Mouse (Mus musculus): Measurements from ENCODE around the gene Gstm7.
"Not testable (repeated sequence)": the region's sequence is repeated elsewhere in the genome, so short reads cannot be mapped to it uniquely, and the experiment has no call there.

The Gstm7 gene

GRCm38 (mm10) chr3:107931670-107932069 is at the start of gene Gstm7:
Gene Gstm7 (minus strand): TSS chr3:107931817.
- peak; percentile 99 for DNase-seq

GRCm38 (mm10) chr3:107981261-107981660 is 49.6 kb upstream of the Gstm7 start:
- DNase-seq: no peak

DNA sequence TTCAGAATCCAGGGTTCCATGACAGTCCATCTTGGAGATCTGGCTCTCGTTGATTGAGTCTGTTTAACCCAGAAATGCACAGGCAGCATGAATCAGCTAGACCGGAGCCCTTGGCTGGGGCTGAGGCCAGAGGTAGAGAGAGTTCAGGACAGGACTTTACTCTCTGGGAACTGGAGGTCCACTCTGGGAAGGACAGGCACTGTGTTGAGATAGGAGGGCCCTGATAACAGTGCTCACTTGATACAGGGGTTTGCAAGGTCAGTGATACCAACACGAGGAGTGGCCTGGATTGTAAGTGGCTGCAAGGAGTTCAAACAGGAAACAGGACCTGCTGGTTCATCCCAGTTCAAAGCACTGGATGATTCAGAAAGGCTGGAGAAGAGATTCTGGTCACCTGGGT is 46.1 kb upstream of the Gstm7 start:
- DNase-seq: no peak

DNA sequence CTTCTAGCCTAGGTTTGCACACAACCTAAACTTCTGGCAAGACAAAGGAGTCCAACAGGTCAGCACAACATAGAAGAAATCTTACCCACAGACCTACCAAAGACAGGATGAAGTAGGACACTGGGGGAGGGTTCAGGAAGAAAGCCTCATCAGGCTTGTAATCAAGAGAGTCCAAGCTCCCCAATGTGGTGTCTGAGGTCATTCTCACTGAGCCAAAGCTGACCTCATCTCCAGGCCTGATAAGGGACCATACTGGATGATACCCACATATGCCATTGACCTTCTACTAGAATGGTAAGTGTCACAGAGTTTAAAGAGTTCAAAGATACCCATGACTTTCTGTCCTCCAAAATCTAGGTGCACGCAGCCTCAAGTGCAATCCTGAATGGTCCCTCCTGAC is 42.6 kb upstream of the Gstm7 start:
- no peak for DNase-seq

DNA sequence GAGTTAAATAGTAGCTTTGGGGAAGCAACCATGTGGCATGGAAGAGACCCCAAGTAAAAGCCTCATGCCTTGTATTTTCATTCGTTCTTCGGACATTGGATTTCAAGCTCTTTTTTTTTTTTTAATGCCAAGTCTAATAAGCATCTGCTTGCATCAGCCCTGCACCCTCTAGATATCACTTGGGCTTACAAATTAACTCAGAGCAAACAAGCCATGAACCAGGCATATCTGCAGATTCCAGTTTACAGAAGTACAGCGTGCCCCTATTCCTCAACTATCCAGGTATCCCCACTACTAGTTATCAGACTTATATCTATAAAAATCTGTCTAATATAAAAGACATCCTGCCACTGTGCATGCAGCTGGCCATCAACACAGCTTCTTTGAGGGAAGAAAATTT is 40.5 kb upstream of the Gstm7 start:
- no peak for DNase-seq

DNA sequence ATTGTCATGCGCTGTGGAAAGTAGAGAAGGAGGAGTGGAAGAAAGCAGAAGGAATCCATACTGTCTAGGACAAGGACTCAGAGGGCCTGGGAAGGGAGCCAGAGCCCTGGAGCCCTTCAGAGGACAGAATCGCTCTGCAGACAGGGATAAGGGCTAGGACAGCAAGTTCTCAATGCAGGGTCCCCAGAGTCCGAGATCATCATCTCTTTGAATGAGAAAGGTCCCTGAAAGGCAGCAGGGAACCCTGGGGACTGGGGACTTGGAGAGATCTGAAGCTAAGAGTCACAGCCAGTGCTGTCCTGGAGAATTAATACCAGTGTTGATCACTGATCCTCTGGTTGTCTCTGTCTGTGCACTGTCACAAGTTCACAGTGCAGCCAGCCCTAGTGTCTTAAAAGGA is 39.5 kb upstream of the Gstm7 start:
- not testable (repeated sequence) for DNase-seq

DNA sequence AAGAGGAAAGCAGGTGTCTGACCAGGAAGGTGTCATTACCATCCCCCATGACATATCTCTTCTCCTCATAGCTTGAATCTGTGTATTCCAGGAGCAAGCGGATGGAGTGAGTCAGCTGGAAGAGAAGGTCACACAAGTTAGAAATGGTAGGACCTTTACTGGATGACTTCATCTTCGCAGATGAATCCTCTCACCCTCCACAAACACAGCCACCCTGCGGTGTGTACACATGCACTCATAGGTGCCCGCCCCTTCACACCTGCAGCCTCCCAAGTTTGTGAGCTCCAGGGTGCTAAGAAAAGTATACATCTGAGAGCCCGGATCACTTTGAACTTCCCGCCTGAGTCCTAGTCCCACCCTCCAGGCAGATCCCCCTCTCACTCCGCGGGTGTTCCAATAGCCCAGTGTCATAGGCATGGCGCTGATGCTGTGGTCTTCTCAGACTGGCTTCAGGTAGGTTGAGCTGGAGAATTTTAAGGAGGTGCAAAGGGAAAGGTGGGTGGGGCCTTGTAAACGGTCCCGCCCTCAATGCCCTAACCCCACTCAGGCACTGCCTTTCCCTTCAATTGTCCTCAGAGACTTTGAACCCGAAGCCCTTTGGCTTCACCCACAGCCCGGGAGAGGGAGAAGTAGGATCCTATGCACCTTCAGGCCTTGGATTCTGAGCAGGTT is 37.2 kb upstream of the Gstm7 start, which contains the start of gene Gstm3:
Gene Gstm3, minus strand, starts transcription at position 560 of the 672 bp plus-strand sequence.
- DNase-seq: no peak

GRCm38 (mm10) chr3:107966631-107967030 is 35.0 kb upstream of the Gstm7 start:
- DNase-seq: no peak

DNA sequence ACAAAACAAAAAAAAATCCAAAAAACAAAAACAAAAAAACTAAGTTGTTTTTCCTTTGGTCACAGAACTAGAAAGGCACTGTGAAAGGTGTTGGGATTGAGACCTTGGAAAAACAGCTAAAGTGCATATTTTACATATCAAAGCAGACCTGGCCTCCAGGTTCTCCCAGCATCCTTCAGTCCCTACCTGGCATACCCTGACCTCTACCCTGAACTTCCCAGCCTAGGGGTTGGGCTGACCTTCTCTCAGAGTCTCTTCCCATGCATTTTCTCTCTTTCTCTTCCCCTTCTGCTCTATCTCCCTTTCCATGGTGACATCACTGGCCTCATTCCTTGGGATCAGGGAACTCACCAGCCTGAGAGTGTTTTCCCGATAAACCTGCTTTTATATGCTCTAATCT is 34.0 kb upstream of the Gstm7 start:
- no peak for DNase-seq

DNA sequence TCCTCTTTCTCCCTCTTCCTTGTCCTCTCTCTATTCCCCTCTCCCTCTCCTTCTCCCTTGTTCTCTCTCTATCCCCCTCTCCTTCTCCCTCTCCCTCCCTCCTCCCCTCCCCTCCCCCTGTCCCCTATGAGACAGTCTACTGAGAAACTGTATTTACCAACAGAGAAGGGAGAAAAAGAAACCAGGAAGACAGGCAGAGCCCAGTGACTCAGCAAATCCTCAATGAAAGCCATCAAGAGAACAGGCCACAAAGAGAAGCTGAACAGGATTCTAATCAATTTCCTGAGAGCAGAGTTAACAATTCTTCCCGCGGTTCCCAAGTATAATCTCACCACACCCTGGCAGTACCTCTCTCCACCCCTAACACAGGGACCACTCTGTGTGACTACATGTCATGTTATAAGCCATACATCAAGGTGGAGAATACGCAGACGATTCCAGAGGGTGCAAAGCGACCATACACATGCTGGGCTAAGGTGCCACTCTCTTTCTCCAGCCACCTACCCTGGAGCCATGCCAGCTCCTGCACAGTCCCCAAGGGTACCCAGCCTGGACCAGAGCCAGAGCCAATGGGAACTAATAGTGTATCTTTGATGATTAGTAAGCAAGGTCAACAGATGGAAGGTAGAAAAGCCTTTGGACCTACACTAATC is 33.2 kb upstream of the Gstm7 start:
- no peak for DNase-seq

DNA sequence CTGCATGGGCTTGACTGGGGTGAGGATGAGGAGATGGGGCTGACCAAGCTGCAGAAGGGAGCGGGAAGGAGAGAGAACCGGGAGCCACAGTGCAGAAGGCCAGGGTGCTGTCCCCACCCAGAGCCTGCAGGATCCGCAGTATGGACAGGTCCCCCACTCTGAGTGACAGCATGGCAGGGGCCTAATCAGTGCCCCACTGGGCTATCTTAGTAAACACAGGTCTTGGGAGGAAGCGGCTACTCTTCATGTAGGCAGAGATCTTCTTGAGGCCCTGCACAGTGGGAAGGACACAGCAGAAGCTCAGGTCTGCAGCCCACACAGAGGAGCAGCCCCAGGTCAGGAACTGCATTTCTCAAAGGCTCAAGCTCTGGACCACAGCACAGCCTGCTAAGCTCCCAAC is 32.4 kb upstream of the Gstm7 start:
- DNase-seq: no peak

- DNase-seq: not testable (repeated sequence)
Observed at GRCm38 (mm10) chr3:107955260-107955659, 23.6 kb upstream of the Gstm7 start.

GRCm38 (mm10) chr3:107953906-107954305 is 22.3 kb upstream of the Gstm7 start:
- no peak for DNase-seq

DNA sequence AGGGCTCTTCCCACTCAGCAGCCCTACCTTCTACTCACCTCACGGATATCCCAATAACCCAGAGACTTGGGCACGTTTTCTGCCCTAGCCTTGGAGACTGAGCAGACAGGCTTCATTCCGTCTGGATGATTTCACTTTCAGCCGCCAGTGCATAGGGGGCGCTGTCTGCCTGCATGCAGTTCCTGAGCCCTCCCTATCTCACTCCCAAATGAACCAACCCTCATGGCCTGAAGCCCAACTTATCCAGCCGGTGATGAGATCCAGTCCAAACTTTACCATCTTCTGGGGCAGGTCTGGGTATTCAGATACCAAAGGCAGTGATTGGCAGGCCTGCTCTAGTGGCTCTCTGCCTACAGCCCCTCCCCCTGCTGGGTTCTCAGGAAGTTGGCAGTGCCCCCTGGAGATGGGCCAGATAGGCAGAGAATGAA is 21.7 kb upstream of the Gstm7 start:
- DNase-seq: peak; percentile 75 to 76

- no peak for DNase-seq
Observed at GRCm38 (mm10) chr3:107950531-107950930, 18.9 kb upstream of the Gstm7 start.

- DNase-seq: not testable (repeated sequence)
Observed at GRCm38 (mm10) chr3:107949461-107949860, 17.8 kb upstream of the Gstm7 start.

- DNase-seq: no peak
Observed at GRCm38 (mm10) chr3:107945729-107946128, 14.1 kb upstream of the Gstm7 start.

DNA sequence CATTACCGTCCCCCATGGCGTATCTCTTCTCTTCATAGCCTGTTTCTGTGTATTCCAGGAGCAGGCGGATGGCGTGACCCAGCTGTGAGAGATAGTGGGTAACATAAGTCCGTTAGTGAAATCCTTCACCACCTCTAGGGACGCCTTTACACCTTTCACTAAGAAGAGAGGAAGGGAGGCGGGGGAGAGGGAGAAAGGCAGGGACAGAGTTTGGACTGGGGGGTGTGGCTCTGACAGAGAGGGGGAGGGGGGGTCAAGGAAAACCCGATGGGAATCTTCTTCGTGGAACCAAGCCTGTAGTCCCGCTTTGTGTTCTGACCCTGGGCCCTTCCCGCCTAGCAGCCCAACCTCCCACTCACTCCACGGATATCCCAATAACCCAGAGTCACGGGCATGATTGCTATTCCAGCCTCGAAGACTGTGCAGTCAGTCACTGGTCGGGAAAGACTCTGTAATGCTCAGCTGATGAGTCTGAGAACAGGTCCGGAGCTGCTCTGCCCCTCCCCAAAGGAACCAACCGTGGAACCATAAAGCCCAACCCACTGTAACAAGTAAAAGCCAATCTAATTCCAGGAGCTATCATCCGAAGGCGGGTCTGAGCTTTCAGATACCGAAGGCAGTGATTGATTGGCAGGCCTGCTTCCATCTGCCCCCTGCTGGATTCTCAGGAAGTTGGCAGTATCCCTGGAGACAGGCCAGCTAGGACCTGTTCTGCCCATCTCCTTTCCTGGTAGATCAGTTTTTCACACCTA is 11.8 kb upstream of the Gstm7 start, which contains the start of gene Gstm6:
Gene Gstm6, minus strand, starts transcription at position 511 of the 752 bp plus-strand sequence.
- peak; percentile 52 to 67 for DNase-seq

- no peak for DNase-seq
Observed at GRCm38 (mm10) chr3:107941261-107941660, 9.6 kb upstream of the Gstm7 start.

- no peak for DNase-seq
Observed at GRCm38 (mm10) chr3:107940524-107940923, 8.9 kb upstream of the Gstm7 start.

DNA sequence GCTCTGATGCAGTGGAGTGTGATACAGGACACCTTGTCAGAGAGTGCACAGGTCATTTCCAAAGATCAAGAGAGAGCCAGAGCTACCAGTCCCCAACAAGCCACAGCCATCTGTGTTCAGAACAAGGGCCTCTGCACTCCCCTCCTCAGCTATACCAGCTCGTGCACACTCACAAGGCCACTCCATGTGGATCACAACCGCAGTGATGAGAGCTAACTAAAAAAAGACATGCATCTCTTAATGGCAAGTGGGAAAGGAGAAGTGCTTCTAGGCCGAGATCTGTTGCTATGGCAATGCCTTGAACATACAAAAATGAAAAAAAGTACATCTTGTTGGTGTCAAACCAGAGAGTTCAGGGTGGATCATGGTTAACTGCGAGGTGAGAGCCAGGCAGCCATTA is 8.2 kb upstream of the Gstm7 start:
- no peak for DNase-seq

DNA sequence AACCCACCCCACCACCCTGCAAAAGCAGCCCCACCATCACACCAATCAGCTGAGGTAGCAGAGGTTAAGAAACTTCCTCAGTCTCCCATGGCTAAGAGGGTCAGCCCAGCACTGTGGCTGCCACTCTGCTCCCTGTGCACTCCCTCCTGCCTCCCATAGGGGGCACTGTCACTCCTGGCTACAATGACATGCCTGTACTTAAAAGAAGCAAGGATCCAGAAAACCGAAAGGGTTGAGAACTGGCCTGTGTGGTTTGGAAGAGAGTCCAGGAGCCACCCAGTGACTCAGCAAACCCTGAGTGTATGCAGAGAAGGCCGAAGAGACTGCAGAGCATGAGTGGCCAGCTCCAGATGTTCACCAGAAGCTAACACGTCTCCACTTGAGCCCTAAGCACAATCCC is 7.8 kb upstream of the Gstm7 start:
- DNase-seq: peak; percentile 67 to 79

GRCm38 (mm10) chr3:107935888-107936287 is 4.3 kb upstream of the Gstm7 start:
- no peak for DNase-seq

- no peak for DNase-seq
Observed at GRCm38 (mm10) chr3:107935268-107935667, 3.7 kb upstream of the Gstm7 start.

Data from kidney, adult 8-10 months (tissue).